Mouse (Mus musculus): ENCODE data around the gene Rsl1d1. TPM values are rescaled to one million over a fixed set of nuclear protein-coding genes. Genes with fewer than 3 reads are reported as not detected.

Gene Rsl1d1
- total and polyA plus RNA-seq, 3 experiments = 177 to 697 (median 495) TPM

GRCm38 (mm10) chr16:11242401-11242800 is 39.3 kb upstream of the Rsl1d1 start:
- no peak for DNase-seq (ENCODE audit: extremely low read depth)
- no peak overlapping the region for H3K27ac ChIP-seq (ENCODE audit: insufficient read depth, low read depth)
- no peaks in the 10 kb centered on the region for H3K27me3 ChIP-seq (replicated peaks)
- dilution Hi-C loops (cut with MboI; ENCODE audit: extremely low pct_ligation_motif_present, extremely low pct_unique_long_range_greater_than_20kb, low sequenced_read_pairs) (no loop called here), in situ Hi-C loops (cut with MboI; ENCODE audit: low pct_ligation_motif_present, low pct_unique_long_range_greater_than_20kb, low sequenced_read_pairs) (no loop called here)
- no peak overlapping the region for H3K9ac ChIP-seq (ENCODE audit: insufficient read depth, low read depth)
- no peaks in the 10 kb centered on the region for H3K9me3 ChIP-seq (replicated peaks; ENCODE audit: low read length)
- no peak overlapping the region for H3K4me2 ChIP-seq (ENCODE audit: insufficient read depth, low read depth, poor library complexity, severe bottlenecking)
- H3K4me3 ChIP-seq (replicated peaks in 1 of 3; ENCODE audit: low read depth in 2 of 3, low read length in 2 of 3, poor library complexity in 1 of 3) = no peak overlapping the region
- peaks cover 0 to 29% of the 10 kb centered on the region in 2 experiments; a peak in 2 of 4 replicates for H3K4me1 ChIP-seq (ENCODE audit: control insufficient read depth in 1 of 2, insufficient read depth in 2 of 2)
- peaks cover 9 to 63% of the 10 kb centered on the region in 2 experiments for H3K36me3 ChIP-seq (replicated peaks in 1 of 2; ENCODE audit: control insufficient read depth in 1 of 2, insufficient read depth in 1 of 2, low read length in 1 of 2)
- peaks cover 83% of the 10 kb centered on the region for H3K79me2 ChIP-seq (replicated peaks; ENCODE audit: control insufficient read depth, extremely low read depth, insufficient read depth, poor library complexity, severe bottlenecking)
- TF ChIP-seq MAFK (IDR thresholded peaks at IDR 0.05; ENCODE audit: insufficient replicate concordance, low read length) (no peak), USF1 (IDR thresholded peaks at IDR 0.05; ENCODE audit: low read depth, low read length) (no peak), JUND (conservative IDR thresholded peaks at IDR 0.05; ENCODE audit: low read depth, low read length) (no peak), KAT2A (IDR thresholded peaks at IDR 0.05; ENCODE audit: insufficient replicate concordance, low read length) (no peak)

- no peaks in the 10 kb centered on the region for H3K4me1 ChIP-seq (ENCODE audit: control insufficient read depth in 1 of 2, insufficient read depth in 2 of 2)
- H3K9ac ChIP-seq (ENCODE audit: insufficient read depth, low read depth) = no peak overlapping the region
- dilution Hi-C loops (cut with MboI; ENCODE audit: extremely low pct_ligation_motif_present, extremely low pct_unique_long_range_greater_than_20kb, low sequenced_read_pairs) (no loop called here), in situ Hi-C loops (cut with MboI; ENCODE audit: low pct_ligation_motif_present, low pct_unique_long_range_greater_than_20kb, low sequenced_read_pairs) (no loop called here)
- DNase-seq (ENCODE audit: extremely low read depth) = no peak
- no peaks in the 10 kb centered on the region; the same call in 1 of the 2 replicates for H3K79me2 ChIP-seq (replicated peaks; ENCODE audit: control insufficient read depth, extremely low read depth, insufficient read depth, poor library complexity, severe bottlenecking)
- no peaks in the 10 kb centered on the region for H3K9me3 ChIP-seq (replicated peaks; ENCODE audit: low read length)
- no peak for TF ChIP-seq USF2 (conservative IDR thresholded peaks at IDR 0.05; ENCODE audit: low read depth, low read length)
- 0 out of 2 replicates have a peak, but pooled peaks have one; percentile 30 for TF ChIP-seq ZMIZ1 (IDR thresholded peaks at IDR 0.05; ENCODE audit: low read depth, low read length)
- no peak for TF ChIP-seq IRF4 (IDR thresholded peaks at IDR 0.05; ENCODE audit: low read depth, low read length)
- no peaks in the 10 kb centered on the region for H3K27me3 ChIP-seq (replicated peaks)
- H3K27ac ChIP-seq (ENCODE audit: insufficient read depth, low read depth) = no peak overlapping the region
- H3K4me2 ChIP-seq (ENCODE audit: insufficient read depth, low read depth, poor library complexity, severe bottlenecking) = no peak overlapping the region
- H3K4me3 ChIP-seq (replicated peaks in 1 of 3; ENCODE audit: low read depth in 2 of 3, low read length in 2 of 3, poor library complexity in 1 of 3) = no peak overlapping the region
- H3K36me3 ChIP-seq (replicated peaks in 1 of 2; ENCODE audit: control insufficient read depth in 1 of 2, insufficient read depth in 1 of 2, low read length in 1 of 2) = peaks cover 51 to 95% of the 10 kb centered on the region in 2 experiments
Observed at GRCm38 (mm10) chr16:11217801-11218200, 14.7 kb upstream of the Rsl1d1 start.

GRCm38 (mm10) chr16:11203600-11204390 is 664 bp upstream of the Rsl1d1 start:
- peaks cover 59% of the 10 kb centered on the region for H3K79me2 ChIP-seq (replicated peaks; ENCODE audit: control insufficient read depth, extremely low read depth, insufficient read depth, poor library complexity, severe bottlenecking)
- H3K9ac ChIP-seq (ENCODE audit: insufficient read depth, low read depth) = peak overlapping the region; percentile 88
- H3K4me3 ChIP-seq (replicated peaks in 1 of 3; ENCODE audit: low read depth in 2 of 3, low read length in 2 of 3, poor library complexity in 1 of 3) = peak overlapping the region; percentile 66 to 83 (median 68)
- H3K9me3 ChIP-seq (replicated peaks; ENCODE audit: low read length) = no peaks in the 10 kb centered on the region
- no peak overlapping the region for H3K27ac ChIP-seq (ENCODE audit: insufficient read depth, low read depth)
- no peak for DNase-seq (ENCODE audit: extremely low read depth)
- TF ChIP-seq POLR2AphosphoS2 (IDR thresholded peaks at IDR 0.05; ENCODE audit: low read depth, low read length) = no peak
- TF ChIP-seq PAX5 (IDR thresholded peaks at IDR 0.05; ENCODE audit: low read length) = no peak
- TF ChIP-seq ZKSCAN1 (IDR thresholded peaks at IDR 0.05; ENCODE audit: borderline replicate concordance, low read depth, low read length) = no peak
- TF ChIP-seq RCOR1 (conservative IDR thresholded peaks at IDR 0.05; ENCODE audit: low read depth, low read length) = no peak
- no peak for TF ChIP-seq ETS1 (conservative IDR thresholded peaks at IDR 0.05; ENCODE audit: low read depth, low read length)
- no peak for TF ChIP-seq ELF1 (IDR thresholded peaks at IDR 0.05; ENCODE audit: low read depth, low read length)
- no peak for TF ChIP-seq ZC3H11A (IDR thresholded peaks at IDR 0.05; ENCODE audit: low read depth, low read length)
- no peak for TF ChIP-seq TCF12 (IDR thresholded peaks at IDR 0.05; ENCODE audit: low read depth, low read length)
- TF ChIP-seq IRF4 (IDR thresholded peaks at IDR 0.05; ENCODE audit: low read depth, low read length) = no peak
- TF ChIP-seq BHLHE40 (IDR thresholded peaks at IDR 0.05; ENCODE audit: low read depth, low read length) = no peak
- no peak for TF ChIP-seq MAZ (IDR thresholded peaks at IDR 0.05; ENCODE audit: low read depth, low read length)
- TF ChIP-seq CHD1 (IDR thresholded peaks at IDR 0.05; ENCODE audit: low read depth, low read length) = no peak
- TF ChIP-seq SIN3A (IDR thresholded peaks at IDR 0.05; ENCODE audit: low read length) = no peak
- no peak for TF ChIP-seq MAFK (IDR thresholded peaks at IDR 0.05; ENCODE audit: insufficient replicate concordance, low read length)
- dilution Hi-C loops (cut with MboI; ENCODE audit: extremely low pct_ligation_motif_present, extremely low pct_unique_long_range_greater_than_20kb, low sequenced_read_pairs) = no loop called here
- in situ Hi-C loops (cut with MboI; ENCODE audit: low pct_ligation_motif_present, low pct_unique_long_range_greater_than_20kb, low sequenced_read_pairs) = no loop called here
- peaks cover 3 to 49% of the 10 kb centered on the region in 2 experiments for H3K4me1 ChIP-seq (ENCODE audit: control insufficient read depth in 1 of 2, insufficient read depth in 2 of 2)
- peak overlapping the region; percentile 99 for H3K4me2 ChIP-seq (ENCODE audit: insufficient read depth, low read depth, poor library complexity, severe bottlenecking)
- H3K27me3 ChIP-seq (replicated peaks) = no peaks in the 10 kb centered on the region
- peaks cover 31 to 57% of the 10 kb centered on the region in 2 experiments for H3K36me3 ChIP-seq (replicated peaks in 1 of 2; ENCODE audit: control insufficient read depth in 1 of 2, insufficient read depth in 1 of 2, low read length in 1 of 2)

All from CH12.LX (cell line).